Mouse (Mus musculus) MEL (cell line): ENCODE measurements around the gene Tekt4. TPM values are rescaled to one million over a fixed set of nuclear protein-coding genes. Genes with fewer than 3 reads are reported as not detected.

Source experiments
- DNase-seq: peaks from one replicate; pipeline ENCODE4 v3.0.0; 2011; ENCODE audit warnings: low read depth, low spot score
- H3K27ac ChIP-seq: 2 replicates; pipeline ENCODE4 v1.5.1; 2012; ENCODE audit warnings: low read depth, mild to moderate bottlenecking, control low read depth, low read length, moderate library complexity; ENCODE audit not compliant: control insufficient read depth
- H3K27me3 ChIP-seq, 2 experiments: fragments of 150-350 bp in 1 of 2; sonication (generic) in 1 of 2; 2 replicates each; pipeline ENCODE4 v1.6.1; 2012; ENCODE audit warnings: low read length in 2 of 2, mild to moderate bottlenecking in 2 of 2, improper control_type of control experiment in 1 of 2, moderate library complexity in 1 of 2; ENCODE audit not compliant: insufficient read depth in 2 of 2, control insufficient read depth in 1 of 2
- H3K36me3 ChIP-seq, 2 experiments: 2 replicates each; pipeline ENCODE4 v1.6.1; 2012 to 2014; ENCODE audit warnings: low read length in 2 of 2, improper control_type of control experiment in 1 of 2, inconsistent platforms in 1 of 2, mild to moderate bottlenecking in 1 of 2; ENCODE audit not compliant: insufficient read depth in 2 of 2, control insufficient read depth in 1 of 2
- H3K4me1 ChIP-seq, 2 experiments: fragments of 150-350 bp in 1 of 2; sonication (generic) in 1 of 2; 2 replicates each; pipeline ENCODE4 v1.6.1; 2012; ENCODE audit warnings: low read length in 2 of 2, improper control_type of control experiment in 1 of 2, mild to moderate bottlenecking in 1 of 2; ENCODE audit not compliant: insufficient read depth in 2 of 2, control insufficient read depth in 1 of 2
- H3K4me3 ChIP-seq, 2 experiments: fragments of 150-350 bp in 1 of 2; sonication (generic) in 1 of 2; 2 replicates each; pipeline ENCODE4 v1.5.1; 2012; ENCODE audit warnings: low read depth in 2 of 2, low read length in 2 of 2, mild to moderate bottlenecking in 2 of 2, moderate library complexity in 2 of 2, control low read depth in 1 of 2, improper control_type of control experiment in 1 of 2; ENCODE audit not compliant: control insufficient read depth in 1 of 2, insufficient read depth in 1 of 2
- H3K79me2 ChIP-seq: 2 replicates; pipeline ENCODE4 v1.6.1; 2012; ENCODE audit warnings: mild to moderate bottlenecking, low read length, moderate library complexity; ENCODE audit not compliant: control insufficient read depth, poor library complexity, insufficient read depth
- H3K9ac ChIP-seq: 2 replicates; pipeline ENCODE4 v1.6.1; 2012; ENCODE audit warnings: low read depth, mild to moderate bottlenecking, control low read depth, low read length, moderate library complexity; ENCODE audit not compliant: control insufficient read depth, poor library complexity, severe bottlenecking
- H3K9me3 ChIP-seq: fragments of 150-350 bp; sonication (generic); replicated peaks from 2 replicates; pipeline ENCODE4 v1.6.1; 2012; ENCODE audit warnings: mild to moderate bottlenecking, low read length, improper control_type of control experiment, moderate library complexity; ENCODE audit not compliant: insufficient read depth
- CHD2 ChIP-seq: IDR thresholded peaks from 2 replicates; pipeline ENCODE4 v1.6.1; 2011; ENCODE audit warnings: low read length, improper control_type of control experiment
- CTCF ChIP-seq, 3 experiments: IDR thresholded peaks in 2 of 3; conservative IDR thresholded peaks in 1 of 3; 2 replicates each; pipeline ENCODE4 v1.5.1; 2011 to 2012; ENCODE audit warnings: low read length in 3 of 3, low read depth in 2 of 3, mild to moderate bottlenecking in 2 of 3, improper control_type of control experiment in 1 of 3, inconsistent platforms in 1 of 3, mixed read lengths in 1 of 3, moderate library complexity in 1 of 3; ENCODE audit not compliant: control insufficient read depth in 1 of 3, insufficient read depth in 1 of 3, poor library complexity in 1 of 3, severe bottlenecking in 1 of 3
- E2F4 ChIP-seq: IDR thresholded peaks from 2 replicates; pipeline ENCODE4 v1.6.1; 2011; ENCODE audit warnings: low read depth, low read length, improper control_type of control experiment, borderline replicate concordance
- ELF1 ChIP-seq: IDR thresholded peaks from 2 replicates; pipeline ENCODE4 v1.6.1; 2014; ENCODE audit warnings: low read depth, mild to moderate bottlenecking, inconsistent platforms, low read length, improper control_type of control experiment, moderate library complexity
- GATA1 ChIP-seq: IDR thresholded peaks from 2 replicates; pipeline ENCODE4 v1.6.1; 2011; ENCODE audit warnings: low read depth, low read length, improper control_type of control experiment
- MAFK ChIP-seq: IDR thresholded peaks from 2 replicates; pipeline ENCODE4 v1.6.1; 2011; ENCODE audit warnings: low read depth, mild to moderate bottlenecking, low read length, improper control_type of control experiment, borderline replicate concordance
- MEF2A ChIP-seq: IDR thresholded peaks from 2 replicates; pipeline ENCODE4 v1.6.1; 2014; ENCODE audit warnings: low read depth, mild to moderate bottlenecking, inconsistent platforms, low read length, improper control_type of control experiment; ENCODE audit not compliant: poor library complexity, insufficient replicate concordance, severe bottlenecking; ENCODE audit errors: extremely low read depth
- MYB ChIP-seq: IDR thresholded peaks from 2 replicates; pipeline ENCODE4 v1.6.1; 2011; ENCODE audit warnings: mild to moderate bottlenecking, low read depth, low read length, improper control_type of control experiment
- NELFE ChIP-seq: IDR thresholded peaks from 2 replicates; pipeline ENCODE4 v1.6.1; 2011; ENCODE audit warnings: low read depth, low read length, improper control_type of control experiment
- NRF1 ChIP-seq: IDR thresholded peaks from 2 replicates; pipeline ENCODE4 v1.6.1; 2014; ENCODE audit warnings: low read depth, mild to moderate bottlenecking, inconsistent platforms, low read length, improper control_type of control experiment, moderate library complexity; ENCODE audit not compliant: poor library complexity, insufficient read depth, severe bottlenecking
- POLR2AphosphoS2 ChIP-seq: IDR thresholded peaks from 2 replicates; pipeline ENCODE4 v1.6.1; 2011; ENCODE audit warnings: low read length, improper control_type of control experiment
- RAD21 ChIP-seq: IDR thresholded peaks from 2 replicates; pipeline ENCODE4 v1.6.1; 2011; ENCODE audit warnings: mild to moderate bottlenecking, low read depth, low read length, improper control_type of control experiment
- SMC3 ChIP-seq: IDR thresholded peaks from 2 replicates; pipeline ENCODE4 v1.6.1; 2011; ENCODE audit warnings: low read depth, low read length, improper control_type of control experiment
- TAL1 ChIP-seq: IDR thresholded peaks from 2 replicates; pipeline ENCODE4 v1.6.1; 2012; ENCODE audit warnings: mild to moderate bottlenecking, inconsistent platforms, low read length, moderate library complexity, mixed read lengths
- TCF12 ChIP-seq: IDR thresholded peaks from 2 replicates; pipeline ENCODE4 v1.6.1; 2014; ENCODE audit warnings: low read depth, mild to moderate bottlenecking, inconsistent platforms, low read length, improper control_type of control experiment, moderate library complexity
- USF1 ChIP-seq: IDR thresholded peaks from 2 replicates; pipeline ENCODE4 v1.6.1; 2014; ENCODE audit warnings: low read depth, mild to moderate bottlenecking, inconsistent platforms, low read length, improper control_type of control experiment, moderate library complexity
- ZMIZ1 ChIP-seq: IDR thresholded peaks from 2 replicates; pipeline ENCODE4 v1.6.1; 2012; ENCODE audit warnings: low read depth, mild to moderate bottlenecking, inconsistent platforms, low read length, improper control_type of control experiment, moderate library complexity
- polyA plus RNA-seq, 2 experiments: library from polyadenylated mRNA; stranded (reverse) in 1 of 2; unstranded in 1 of 2; fragments of >175 nt in 1 of 2; fragments of >200 nt in 1 of 2; gene quantifications; 2 replicates each; pipeline versions ENCODE4 v1.2.1 to v1.2.4; 2012; ENCODE audit warnings: low replicate concordance in 2 of 2, low read depth in 1 of 2; ENCODE audit not compliant: insufficient read length in 2 of 2, insufficient read depth in 1 of 2, missing spikeins in 1 of 2
- total RNA-seq: library from RNA; depleted of rRNA; stranded (reverse); fragments of 300-350 nt; gene quantifications from 2 replicates; pipeline ENCODE4 v1.2.3, GENCODE M21; 2012

Tekt4 gene
- total and polyA plus RNA-seq, 3 experiments, result not detected

DNA sequence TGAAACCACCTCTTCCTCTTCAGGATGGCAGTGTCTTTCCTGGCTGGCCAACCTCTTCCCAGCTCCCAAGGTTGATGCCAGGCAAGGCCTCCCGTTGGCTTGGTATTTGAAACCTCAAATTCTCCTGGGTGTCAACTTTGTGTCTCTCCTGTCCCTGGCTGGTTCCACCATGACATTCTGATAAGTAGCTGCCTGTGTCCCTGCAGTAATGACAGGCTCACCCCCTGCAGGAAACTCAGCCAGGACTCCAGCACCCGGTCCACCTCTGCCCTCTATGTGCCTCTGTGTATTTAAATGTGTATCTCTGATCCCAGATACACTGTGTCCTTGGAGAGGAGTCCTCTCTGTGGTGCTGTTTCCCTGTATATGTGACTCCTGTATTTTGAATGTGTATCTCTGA is 11.8 kb downstream of the Tekt4 start:
- Histone ChIP-seq H3K27ac (no peak overlapping the region), H3K36me3 (no peaks in the 10 kb centered on the region), H3K27me3 (peaks cover 2 to 3% of the 10 kb centered on the region in 2 experiments; a peak in 3 of 4 replicates), H3K4me1 (no peaks in the 10 kb centered on the region), H3K9ac (no peak overlapping the region), H3K4me3 (no peak overlapping the region), H3K79me2 (no peaks in the 10 kb centered on the region), H3K9me3 (no peaks in the 10 kb centered on the region)
- TF ChIP-seq TCF12 (no peak), ELF1 (no peak), MYB (no peak), RAD21 (no peak), USF1 (no peak), E2F4 (no peak), MEF2A (no peak), SMC3 (no peak), CHD2 (no peak), NRF1 (no peak), POLR2AphosphoS2 (no peak)
- no peak for DNase-seq

DNA sequence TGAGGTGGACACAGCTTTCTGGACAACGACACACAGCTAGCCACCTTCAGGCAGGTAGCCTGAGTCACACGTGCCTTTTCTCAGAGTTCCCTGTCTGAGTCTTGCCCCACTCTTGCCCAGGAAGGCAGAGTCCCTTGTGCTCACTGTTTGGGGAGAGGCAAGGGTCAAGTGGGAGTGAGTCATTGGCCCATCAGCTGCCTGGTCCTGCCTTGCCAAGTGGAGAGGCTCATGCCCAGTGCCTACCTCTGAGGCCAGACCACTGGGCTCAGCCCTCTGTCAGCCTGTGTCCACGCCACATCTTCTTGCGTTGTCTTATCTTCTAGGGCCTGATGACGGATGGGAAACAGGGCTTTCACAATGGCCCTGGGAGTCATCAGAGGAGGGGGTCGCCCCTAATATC is 13.4 kb downstream of the Tekt4 start:
- TF ChIP-seq NRF1, result no peak
- TF ChIP-seq, all 39 proteins: peak for 0
- Histone ChIP-seq H3K27ac (no peak overlapping the region), H3K27me3 (peaks cover 2 to 3% of the 10 kb centered on the region in 2 experiments; a peak in 3 of 4 replicates), H3K4me3 (no peak overlapping the region), H3K36me3 (no peaks in the 10 kb centered on the region), H3K9ac (no peak overlapping the region), H3K79me2 (no peaks in the 10 kb centered on the region), H3K9me3 (no peaks in the 10 kb centered on the region), H3K4me1 (no peaks in the 10 kb centered on the region)
- DNase-seq, result no peak

DNA sequence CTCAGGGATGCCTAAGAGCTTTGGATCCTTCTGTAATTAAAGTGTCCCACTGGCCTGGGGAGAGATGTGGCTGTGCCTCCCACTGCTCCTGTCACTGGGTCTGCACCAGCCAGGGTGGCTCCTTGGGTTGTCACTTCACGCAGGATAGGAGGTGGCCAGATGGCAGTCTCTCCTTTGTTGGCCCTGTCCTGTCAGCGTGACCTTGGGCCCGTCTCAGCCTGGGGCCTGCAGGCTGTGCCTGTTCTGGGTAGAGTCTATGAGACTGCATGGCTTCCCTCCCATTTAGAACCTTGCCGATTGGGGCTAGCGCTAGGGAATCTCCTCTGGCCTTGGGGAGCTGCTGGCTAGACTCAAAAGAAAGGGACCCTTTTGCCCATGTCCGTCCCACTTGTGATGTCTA is 13.9 kb downstream of the Tekt4 start:
- no peak for DNase-seq
- peaks cover 2 to 3% of the 10 kb centered on the region in 2 experiments; a peak in 3 of 4 replicates for H3K27me3 ChIP-seq
- H3K79me2 ChIP-seq, result no peaks in the 10 kb centered on the region
- H3K9ac ChIP-seq, result no peak overlapping the region
- no peak overlapping the region for H3K4me3 ChIP-seq
- no peaks in the 10 kb centered on the region for H3K4me1 ChIP-seq
- no peaks in the 10 kb centered on the region for H3K36me3 ChIP-seq
- no peaks in the 10 kb centered on the region for H3K9me3 ChIP-seq
- TF ChIP-seq CTCF (IDR thresholded peaks at IDR 0.05 in 2 of 3, conservative IDR thresholded peaks at IDR 0.05 in 1 of 3; ENCODE audit: control insufficient read depth in 1 of 3, insufficient read depth in 1 of 3, low read depth in 2 of 3, low read length in 3 of 3, poor library complexity in 1 of 3, severe bottlenecking in 1 of 3) (no peak), RAD21 (no peak), MAFK (no peak), TCF12 (no peak), MEF2A (no peak), GATA1 (no peak), TAL1 (no peak), NELFE (no peak), CHD2 (no peak), E2F4 (no peak), ZMIZ1 (no peak)
- TF ChIP-seq, all 39 proteins: peak for 0
- no peak overlapping the region for H3K27ac ChIP-seq
